Mouse (Mus musculus): ENCODE measurements around the gene Csf2rb. TPM values are rescaled to one million over a fixed set of nuclear protein-coding genes. Genes with fewer than 3 reads are reported as not detected.

Gene Csf2rb
- polyA plus RNA-seq, 1 experiment from 2014 or later: 1.8 TPM

- DNase-seq (ENCODE audit: low spot score, missing footprints): no peak
- Histone ChIP-seq H3K27ac (ENCODE audit: low read depth, low read length) (no peak overlapping the region), H3K9ac (ENCODE audit: low read length) (no peak overlapping the region), H3K9me3 (ENCODE audit: control insufficient read depth, low read length) (no peaks in the 10 kb centered on the region), H3K4me3 (ENCODE audit: low read depth, low read length) (no peak overlapping the region), H3K4me1 (ENCODE audit: control insufficient read depth, insufficient read depth, low read length) (no peaks in the 10 kb centered on the region), H3K4me2 (no peak overlapping the region), H3K27me3 (ENCODE audit: control insufficient read depth, insufficient read depth, low read length) (no peaks in the 10 kb centered on the region), H3K36me3 (ENCODE audit: control insufficient read depth, insufficient read depth, low read length) (no peaks in the 10 kb centered on the region)
- ATAC-seq (ENCODE audit: low FRiP score): no peak
- WGBS: 46% methylated on average over 4 of the region's 4 CpGs
Measured at GRCm38 (mm10) chr15:78380741-78381140, 55.2 kb downstream of the Csf2rb start.

GRCm38 (mm10) chr15:78382115-78382514 is 56.6 kb downstream of the Csf2rb start:
- Histone ChIP-seq H3K4me1 (ENCODE audit: control insufficient read depth, insufficient read depth, low read length) (no peaks in the 10 kb centered on the region), H3K4me3 (ENCODE audit: low read depth, low read length) (no peak overlapping the region), H3K36me3 (ENCODE audit: control insufficient read depth, insufficient read depth, low read length) (no peaks in the 10 kb centered on the region), H3K4me2 (no peak overlapping the region), H3K9me3 (ENCODE audit: control insufficient read depth, low read length) (no peaks in the 10 kb centered on the region), H3K27me3 (ENCODE audit: control insufficient read depth, insufficient read depth, low read length) (no peaks in the 10 kb centered on the region), H3K27ac (ENCODE audit: low read depth, low read length) (no peak overlapping the region), H3K9ac (ENCODE audit: low read length) (no peak overlapping the region)
- ATAC-seq (ENCODE audit: low FRiP score) (no peak), DNase-seq (ENCODE audit: low spot score, missing footprints) (no peak)
- WGBS: 67% methylated on average over 4 of the region's 4 CpGs

- WGBS: 89% methylated on average over 11 of the region's 11 CpGs
- H3K4me1 ChIP-seq (ENCODE audit: control insufficient read depth, insufficient read depth, low read length): no peaks in the 10 kb centered on the region
- H3K27ac ChIP-seq (ENCODE audit: low read depth, low read length): no peak overlapping the region
- DNase-seq (ENCODE audit: low spot score, missing footprints): no peak
- no peak overlapping the region for H3K4me3 ChIP-seq (ENCODE audit: low read depth, low read length)
- no peak for ATAC-seq (ENCODE audit: low FRiP score)
- H3K4me2 ChIP-seq: no peak overlapping the region
- no peak overlapping the region for H3K9ac ChIP-seq (ENCODE audit: low read length)
- no peaks in the 10 kb centered on the region for H3K9me3 ChIP-seq (ENCODE audit: control insufficient read depth, low read length)
- H3K36me3 ChIP-seq (ENCODE audit: control insufficient read depth, insufficient read depth, low read length): no peaks in the 10 kb centered on the region
- no peaks in the 10 kb centered on the region; the same call in 1 of the 2 replicates for H3K27me3 ChIP-seq (ENCODE audit: control insufficient read depth, insufficient read depth, low read length)
Measured at GRCm38 (mm10) chr15:78383450-78384219, 58.1 kb downstream of the Csf2rb start.

- no peak overlapping the region for H3K9ac ChIP-seq (ENCODE audit: low read length)
- no peak overlapping the region for H3K4me2 ChIP-seq
- no peaks in the 10 kb centered on the region; the same call in 1 of the 2 replicates for H3K27me3 ChIP-seq (ENCODE audit: control insufficient read depth, insufficient read depth, low read length)
- WGBS: 80% methylated on average over 7 of the region's 7 CpGs
- no peaks in the 10 kb centered on the region for H3K9me3 ChIP-seq (ENCODE audit: control insufficient read depth, low read length)
- ATAC-seq (ENCODE audit: low FRiP score) (no peak), DNase-seq (ENCODE audit: low spot score, missing footprints) (no peak)
- H3K4me1 ChIP-seq (ENCODE audit: control insufficient read depth, insufficient read depth, low read length): no peaks in the 10 kb centered on the region
- no peak overlapping the region for H3K27ac ChIP-seq (ENCODE audit: low read depth, low read length)
- no peaks in the 10 kb centered on the region for H3K36me3 ChIP-seq (ENCODE audit: control insufficient read depth, insufficient read depth, low read length)
- no peak overlapping the region for H3K4me3 ChIP-seq (ENCODE audit: low read depth, low read length)
Measured at GRCm38 (mm10) chr15:78384220-78385116, 58.9 kb downstream of the Csf2rb start.

- Histone ChIP-seq H3K36me3 (ENCODE audit: control insufficient read depth, insufficient read depth, low read length) (no peaks in the 10 kb centered on the region), H3K27me3 (ENCODE audit: control insufficient read depth, insufficient read depth, low read length) (no peaks in the 10 kb centered on the region; the same call in 1 of the 2 replicates), H3K4me1 (ENCODE audit: control insufficient read depth, insufficient read depth, low read length) (no peaks in the 10 kb centered on the region), H3K27ac (ENCODE audit: low read depth, low read length) (no peak overlapping the region), H3K4me2 (no peak overlapping the region), H3K9ac (ENCODE audit: low read length) (no peak overlapping the region), H3K4me3 (ENCODE audit: low read depth, low read length) (no peak overlapping the region), H3K9me3 (ENCODE audit: control insufficient read depth, low read length) (no peaks in the 10 kb centered on the region)
- ATAC-seq (ENCODE audit: low FRiP score) (no peak), DNase-seq (ENCODE audit: low spot score, missing footprints) (no peak)
- 83% methylated on average over 1 of the region's 1 CpGs for WGBS
Measured at GRCm38 (mm10) chr15:78385564-78385963, 60.0 kb downstream of the Csf2rb start.

GRCm38 (mm10) chr15:78390855-78391254 is 65.3 kb downstream of the Csf2rb start:
- Histone ChIP-seq H3K4me1 (ENCODE audit: control insufficient read depth, insufficient read depth, low read length) (no peaks in the 10 kb centered on the region), H3K9me3 (ENCODE audit: control insufficient read depth, low read length) (no peaks in the 10 kb centered on the region), H3K4me2 (no peak overlapping the region), H3K36me3 (ENCODE audit: control insufficient read depth, insufficient read depth, low read length) (no peaks in the 10 kb centered on the region), H3K27me3 (ENCODE audit: control insufficient read depth, insufficient read depth, low read length) (no peaks in the 10 kb centered on the region; the same call in 1 of the 2 replicates), H3K4me3 (ENCODE audit: low read depth, low read length) (no peak overlapping the region), H3K9ac (ENCODE audit: low read length) (no peak overlapping the region), H3K27ac (ENCODE audit: low read depth, low read length) (no peak overlapping the region)
- 73% methylated on average over 3 of the region's 3 CpGs for WGBS
- ATAC-seq (ENCODE audit: low FRiP score) (no peak), DNase-seq (ENCODE audit: low spot score, missing footprints) (no peak)

GRCm38 (mm10) chr15:78395478-78395962 is 70.0 kb downstream of the Csf2rb start, which contains the start of gene Tex33:
TSS of gene Tex33 (minus strand) at chr15:78395912.
- 87% methylated on average over 8 of the region's 8 CpGs for WGBS
- no peak within 1 kb of the TSS for H3K27ac ChIP-seq (ENCODE audit: low read depth, low read length)

GRCm38 (mm10) chr15:78401345-78401744 is 75.8 kb downstream of the Csf2rb start:
- no peak overlapping the region for H3K27ac ChIP-seq (ENCODE audit: low read depth, low read length)
- 85% methylated on average over 6 of the region's 6 CpGs for WGBS
- H3K27me3 ChIP-seq (ENCODE audit: control insufficient read depth, insufficient read depth, low read length): no peaks in the 10 kb centered on the region; the same call in 1 of the 2 replicates
- no peaks in the 10 kb centered on the region for H3K9me3 ChIP-seq (ENCODE audit: control insufficient read depth, low read length)
- no peak overlapping the region for H3K4me2 ChIP-seq
- H3K36me3 ChIP-seq (ENCODE audit: control insufficient read depth, insufficient read depth, low read length): no peaks in the 10 kb centered on the region
- peaks cover 10% of the 10 kb centered on the region for H3K4me1 ChIP-seq (ENCODE audit: control insufficient read depth, insufficient read depth, low read length)
- ATAC-seq (ENCODE audit: low FRiP score): no peak
- H3K4me3 ChIP-seq (ENCODE audit: low read depth, low read length): no peak overlapping the region
- DNase-seq (ENCODE audit: low spot score, missing footprints): no peak
- H3K9ac ChIP-seq (ENCODE audit: low read length): no peak overlapping the region

More at GRCm38 (mm10) chr15:78395478-78395962, 70.0 kb downstream of the Csf2rb start, which contains the start of gene Tex33:
- Histone ChIP-seq H3K4me1 (ENCODE audit: control insufficient read depth, insufficient read depth, low read length) (no peaks in the 10 kb centered on the region), H3K36me3 (ENCODE audit: control insufficient read depth, insufficient read depth, low read length) (no peaks in the 10 kb centered on the region), H3K4me2 (no peak within 1 kb of the TSS), H3K9ac (ENCODE audit: low read length) (no peak within 1 kb of the TSS), H3K4me3 (ENCODE audit: low read depth, low read length) (no peak within 1 kb of the TSS), H3K9me3 (ENCODE audit: control insufficient read depth, low read length) (no peaks in the 10 kb centered on the region), H3K27me3 (ENCODE audit: control insufficient read depth, insufficient read depth, low read length) (no peaks in the 10 kb centered on the region)
- DNase-seq (ENCODE audit: low spot score, missing footprints) (no peak), ATAC-seq (ENCODE audit: low FRiP score) (no peak)

All from midbrain, embryonic 11.5 days (tissue).